Comparison of ENCODE assay signal across 15 mouse cellular contexts in genomic region chr17:6789581-6790118, GRCm38 (mm10). TPM values are rescaled to one million over a fixed set of nuclear protein-coding genes. Genes with fewer than 3 reads are reported as not detected.
DNase-seq lines count a peak whose midpoint lies in the region; ATAC-seq and TF ChIP-seq lines count a peak whose summit lies in the region.
"Had no signal": no experiment of that assay in that cellular context is flagged by ENCODE, and none has a peak within 500 bp of the region (broad histone marks: within the 10 kb centered on the region; RNA-seq: fewer than 3 reads in every experiment).

No protein-coding gene starts in this region.

- 0 out of 2 replicates have a peak, but pooled peaks have one; percentile 23 for TF ChIP-seq CTCF in forebrain, postnatal 0 days (IDR thresholded peaks at IDR 0.05; ENCODE audit: low read depth)

- no peaks in the 10 kb centered on the region for H3K36me3 ChIP-seq in hindbrain, embryonic 16.5 days (ENCODE audit: control insufficient read depth, insufficient read depth, low read length)
- H3K36me3 ChIP-seq in hindbrain, embryonic 10.5 days, result no peaks in the 10 kb centered on the region
- H3K36me3 ChIP-seq in forebrain, postnatal 0 days (ENCODE audit: insufficient read depth), result no peaks in the 10 kb centered on the region
- H3K36me3 ChIP-seq in heart, embryonic 12.5 days, result no peaks in the 10 kb centered on the region
- H3K36me3 ChIP-seq: limb, embryonic 10.5 days; liver, embryonic 12.5 days; lung, embryonic 15.5 days; midbrain, embryonic 15.5 days had no signal

- no peak for DNase-seq in hindbrain, embryonic 10.5 days (ENCODE audit: low spot score)
- peak; percentile 48 for DNase-seq in cerebellum, adult 8-10 months
- DNase-seq in forebrain, postnatal 0 days, result peak; percentile 59
- DNase-seq in layer of hippocampus, postnatal 25 days (ENCODE audit: extremely low spot score in 1 of 2, low spot score in 1 of 2), result peak; percentile 20 to 27
- no peak for DNase-seq in adrenal gland, adult 8-10 months
- DNase-seq: gastrocnemius, postnatal 36 days; heart, postnatal 4 days; kidney, postnatal 36 days had no signal

- H3K27me3 ChIP-seq in hindbrain, embryonic 16.5 days (replicated peaks; ENCODE audit: control insufficient read depth, insufficient read depth, low read length), result no peaks in the 10 kb centered on the region
- H3K27me3 ChIP-seq in hindbrain, embryonic 10.5 days (ENCODE audit: insufficient read depth, poor library complexity, severe bottlenecking), result no peaks in the 10 kb centered on the region
- no peaks in the 10 kb centered on the region for H3K27me3 ChIP-seq in forebrain, postnatal 0 days (ENCODE audit: insufficient read depth, low read length)
- H3K27me3 ChIP-seq in heart, embryonic 12.5 days (replicated peaks), result no peaks in the 10 kb centered on the region
- H3K27me3 ChIP-seq: liver, embryonic 12.5 days; lung, embryonic 15.5 days had no signal

- no peaks in the 10 kb centered on the region for H3K4me1 ChIP-seq in hindbrain, embryonic 16.5 days (ENCODE audit: control insufficient read depth, insufficient read depth, low read depth, low read length)
- peaks cover 6% of the 10 kb centered on the region; the same call in 1 of the 2 replicates for H3K4me1 ChIP-seq in hindbrain, embryonic 10.5 days (replicated peaks)
- peaks cover 5% of the 10 kb centered on the region; the same call in 1 of the 2 replicates for H3K4me1 ChIP-seq in forebrain, postnatal 0 days (ENCODE audit: insufficient read depth)
- peaks cover 7% of the 10 kb centered on the region for H3K4me1 ChIP-seq in heart, embryonic 12.5 days (replicated peaks)

- no peak overlapping the region for H3K4me2 ChIP-seq in hindbrain, embryonic 16.5 days (ENCODE audit: low read length)
- H3K4me2 ChIP-seq in forebrain, postnatal 0 days (ENCODE audit: low read depth), result no peak overlapping the region
- no peak overlapping the region for H3K4me2 ChIP-seq in heart, embryonic 12.5 days
- H3K4me2 ChIP-seq: heart, embryonic 11.5 days; liver, embryonic 12.5 days; lung, embryonic 15.5 days; midbrain, embryonic 15.5 days had no signal

- no peaks in the 10 kb centered on the region for H3K9me3 ChIP-seq in hindbrain, embryonic 16.5 days (ENCODE audit: control insufficient read depth, low read length)
- no peaks in the 10 kb centered on the region for H3K9me3 ChIP-seq in hindbrain, embryonic 10.5 days
- no peaks in the 10 kb centered on the region for H3K9me3 ChIP-seq in forebrain, postnatal 0 days (ENCODE audit: low read length)
- no peaks in the 10 kb centered on the region for H3K9me3 ChIP-seq in heart, embryonic 12.5 days (replicated peaks)
- H3K9me3 ChIP-seq: limb, embryonic 10.5 days; liver, embryonic 12.5 days; lung, embryonic 15.5 days; midbrain, embryonic 15.5 days had no signal

- ATAC-seq in hindbrain, embryonic 16.5 days, result peak; percentile 84
- peak; percentile 85 for ATAC-seq in forebrain, postnatal 0 days
- ATAC-seq in heart, embryonic 12.5 days (ENCODE audit: insufficient number of reproducible peaks, low FRiP score), result no peak
- ATAC-seq: liver, embryonic 12.5 days; midbrain, embryonic 15.5 days had no signal

- no peak overlapping the region for H3K4me3 ChIP-seq in hindbrain, embryonic 16.5 days (ENCODE audit: low read length)
- H3K4me3 ChIP-seq in hindbrain, embryonic 10.5 days, result no peak overlapping the region
- no peak overlapping the region for H3K4me3 ChIP-seq in forebrain, postnatal 0 days (ENCODE audit: low read depth, low read length)
- no peak overlapping the region for H3K4me3 ChIP-seq in heart, embryonic 12.5 days
- H3K4me3 ChIP-seq: limb, embryonic 10.5 days; liver, embryonic 12.5 days; lung, embryonic 15.5 days; midbrain, embryonic 15.5 days had no signal

- 62% methylated on average over 9 of the region's 9 CpGs for WGBS in hindbrain, embryonic 16.5 days
- WGBS in hindbrain, embryonic 10.5 days, result 90% methylated on average over 9 of the region's 9 CpGs
- WGBS in forebrain, postnatal 0 days, result 55% methylated on average over 9 of the region's 9 CpGs
- 87% methylated on average over 9 of the region's 9 CpGs for WGBS in heart, embryonic 12.5 days

- no peak overlapping the region for H3K9ac ChIP-seq in hindbrain, embryonic 16.5 days (ENCODE audit: low read depth, low read length)
- no peak overlapping the region for H3K9ac ChIP-seq in forebrain, postnatal 0 days
- no peak overlapping the region for H3K9ac ChIP-seq in heart, embryonic 12.5 days
- H3K9ac ChIP-seq: liver, embryonic 12.5 days; lung, embryonic 15.5 days; midbrain, embryonic 15.5 days had no signal

- H3K27ac ChIP-seq in hindbrain, embryonic 16.5 days (ENCODE audit: low read depth, low read length), result peak overlapping the region; percentile 56
- no peak overlapping the region for H3K27ac ChIP-seq in hindbrain, embryonic 10.5 days
- H3K27ac ChIP-seq in forebrain, postnatal 0 days (ENCODE audit: low read depth, low read length), result peak overlapping the region; percentile 24
- H3K27ac ChIP-seq in heart, embryonic 12.5 days (ENCODE audit: poor library complexity, severe bottlenecking), result no peak overlapping the region
- H3K27ac ChIP-seq: limb, embryonic 10.5 days; liver, embryonic 12.5 days; lung, embryonic 15.5 days; midbrain, embryonic 15.5 days had no signal

RNA-seq across cellular contexts. Expression of gene Ezr, which starts 7.1 kb away (rescaled TPM):
- polyA plus RNA-seq in hindbrain, embryonic 16.5 days (2015; fragmentation: Nextera tagmentation; extraction: Ambion mirVana), result 69.9 and 73.3 TPM in 2 replicates
- polyA plus RNA-seq in hindbrain, embryonic 10.5 days (2016; fragmentation: Nextera tagmentation; extraction: Ambion mirVana), result 85.2 and 99.4 TPM in 2 replicates
- 37.8 and 45.4 TPM in 2 replicates for total RNA-seq in forebrain, postnatal 0 days (2014; rRNA removed)
- 51.6 and 60.2 TPM in 2 replicates for polyA plus RNA-seq in forebrain, postnatal 0 days (2015; fragmentation: Nextera tagmentation; extraction: Ambion mirVana)
- total RNA-seq in layer of hippocampus, postnatal 25 days (2021), result 10 to 100 TPM; 48.4 to 48.7 TPM
- polyA plus RNA-seq in heart, embryonic 12.5 days (2016; fragmentation: Nextera tagmentation; extraction: Ambion mirVana), result 119 and 124 TPM in 2 replicates
- 10 to 100 TPM; 18.8 to 34.8 (median 23.9) TPM for total RNA-seq in adrenal gland, adult 8-10 months (2022)

Comparison
In these comparisons a context has a peak if more than half of its experiments do, and no peak if none do; other contexts are left out.
1. H3K27ac ChIP-seq: peak in hindbrain, embryonic 16.5 days (single experiment) and forebrain, postnatal 0 days (single experiment); none in hindbrain, embryonic 10.5 days (single experiment) and heart, embryonic 12.5 days (single experiment).
2. DNase-seq: peak in cerebellum, adult 8-10 months (single experiment), forebrain, postnatal 0 days (single experiment) and layer of hippocampus, postnatal 25 days (2 of 2); none in hindbrain, embryonic 10.5 days (single experiment) and adrenal gland, adult 8-10 months (single experiment).